Mouse (Mus musculus): ENCODE measurements at regions not wholly inside any gene's neighbourhood (a gene's known extent, or its start where the extent isn't known, plus 50 kb on each side); places are given as distances from the start of the nearest gene placed in this dataset.
A peak's percentile ranks its signal among the peaks of the same experiment; 100 is the strongest.

GRCm38 (mm10) chr4:131238591-131238990, 294.4 kb downstream of the Matn1 start:
- Histone ChIP-seq H3K4me3 (ENCODE audit: low read depth, low read length) (no peak overlapping the region), H3K36me3 (ENCODE audit: control insufficient read depth, insufficient read depth) (no peaks in the 10 kb centered on the region), H3K27me3 (replicated peaks; ENCODE audit: control insufficient read depth, insufficient read depth, low read length) (no peaks in the 10 kb centered on the region), H3K4me1 (replicated peaks; ENCODE audit: control insufficient read depth, insufficient read depth, low read length) (no peaks in the 10 kb centered on the region), H3K9me3 (ENCODE audit: control insufficient read depth) (no peaks in the 10 kb centered on the region), H3K27ac (ENCODE audit: low read depth, low read length) (no peak overlapping the region), H3K9ac (ENCODE audit: low read depth, low read length) (no peak overlapping the region), H3K4me2 (replicated peaks; ENCODE audit: low read depth) (no peak overlapping the region)
- ATAC-seq = no peak
- TF ChIP-seq CTCF (IDR thresholded peaks at IDR 0.05; ENCODE audit: low read depth) = no peak
- WGBS = 74% methylated on average over 3 of the region's 3 CpGs

DNA sequence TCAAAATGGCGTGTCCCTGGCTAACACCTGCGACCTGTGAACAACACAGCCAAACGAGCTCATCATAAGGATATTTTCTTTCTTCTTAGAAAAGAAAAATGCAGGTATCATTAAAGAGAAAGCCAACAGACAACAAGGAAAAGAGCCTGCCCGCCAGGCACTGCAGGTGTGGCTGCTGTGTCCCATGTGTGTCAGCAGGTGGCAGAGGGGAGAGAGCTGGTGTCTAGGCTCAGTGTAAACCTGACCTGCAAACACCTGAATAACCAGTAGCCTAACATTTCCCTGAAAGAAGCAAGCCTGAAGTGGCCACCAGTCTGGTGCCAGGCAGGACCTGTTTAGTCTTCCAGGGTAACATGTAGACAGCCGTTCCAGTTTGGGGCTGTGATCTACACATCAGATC, 294.9 kb downstream of the Matn1 start:
- TF ChIP-seq CTCF (IDR thresholded peaks at IDR 0.05; ENCODE audit: low read depth) = peak; percentile 58
- no peak for ATAC-seq
- H3K27ac ChIP-seq (ENCODE audit: low read depth, low read length) = no peak overlapping the region
- H3K4me1 ChIP-seq (replicated peaks; ENCODE audit: control insufficient read depth, insufficient read depth, low read length) = no peaks in the 10 kb centered on the region
- no peak overlapping the region for H3K9ac ChIP-seq (ENCODE audit: low read depth, low read length)
- no peaks in the 10 kb centered on the region for H3K36me3 ChIP-seq (ENCODE audit: control insufficient read depth, insufficient read depth)
- no peak overlapping the region for H3K4me2 ChIP-seq (replicated peaks; ENCODE audit: low read depth)
- H3K27me3 ChIP-seq (replicated peaks; ENCODE audit: control insufficient read depth, insufficient read depth, low read length) = no peaks in the 10 kb centered on the region
- no peak overlapping the region for H3K4me3 ChIP-seq (ENCODE audit: low read depth, low read length)
- WGBS = 76% methylated on average over 5 of the region's 5 CpGs
- H3K9me3 ChIP-seq (ENCODE audit: control insufficient read depth) = no peaks in the 10 kb centered on the region

- Histone ChIP-seq H3K4me1 (replicated peaks; ENCODE audit: control insufficient read depth, insufficient read depth, low read length) (no peaks in the 10 kb centered on the region), H3K27me3 (replicated peaks; ENCODE audit: control insufficient read depth, insufficient read depth, low read length) (no peaks in the 10 kb centered on the region), H3K4me2 (replicated peaks; ENCODE audit: low read depth) (no peak overlapping the region), H3K9me3 (ENCODE audit: control insufficient read depth) (no peaks in the 10 kb centered on the region), H3K36me3 (ENCODE audit: control insufficient read depth, insufficient read depth) (no peaks in the 10 kb centered on the region), H3K4me3 (ENCODE audit: low read depth, low read length) (no peak overlapping the region), H3K27ac (ENCODE audit: low read depth, low read length) (no peak overlapping the region), H3K9ac (ENCODE audit: low read depth, low read length) (no peak overlapping the region)
- TF ChIP-seq CTCF (IDR thresholded peaks at IDR 0.05; ENCODE audit: low read depth) = no peak
- 83% methylated on average over 4 of the region's 4 CpGs for WGBS
- no peak for ATAC-seq
Observed at GRCm38 (mm10) chr4:131240457-131240856, 296.3 kb downstream of the Matn1 start.

- H3K4me3 ChIP-seq (ENCODE audit: low read depth, low read length) = no peak overlapping the region
- TF ChIP-seq CTCF (IDR thresholded peaks at IDR 0.05; ENCODE audit: low read depth) = no peak
- no peaks in the 10 kb centered on the region for H3K27me3 ChIP-seq (replicated peaks; ENCODE audit: control insufficient read depth, insufficient read depth, low read length)
- no peaks in the 10 kb centered on the region for H3K9me3 ChIP-seq (ENCODE audit: control insufficient read depth)
- H3K9ac ChIP-seq (ENCODE audit: low read depth, low read length) = no peak overlapping the region
- H3K4me1 ChIP-seq (replicated peaks; ENCODE audit: control insufficient read depth, insufficient read depth, low read length) = no peaks in the 10 kb centered on the region
- ATAC-seq = no peak
- WGBS = 64% methylated on average over 4 of the region's 4 CpGs
- H3K27ac ChIP-seq (ENCODE audit: low read depth, low read length) = no peak overlapping the region
- H3K4me2 ChIP-seq (replicated peaks; ENCODE audit: low read depth) = no peak overlapping the region
- H3K36me3 ChIP-seq (ENCODE audit: control insufficient read depth, insufficient read depth) = no peaks in the 10 kb centered on the region
Observed at GRCm38 (mm10) chr4:131242250-131242649, 298.1 kb downstream of the Matn1 start.

- no peak for ATAC-seq
- Histone ChIP-seq H3K4me2 (replicated peaks; ENCODE audit: low read depth) (no peak overlapping the region), H3K9ac (ENCODE audit: low read depth, low read length) (no peak overlapping the region), H3K9me3 (ENCODE audit: control insufficient read depth) (no peaks in the 10 kb centered on the region), H3K36me3 (ENCODE audit: control insufficient read depth, insufficient read depth) (no peaks in the 10 kb centered on the region), H3K27me3 (replicated peaks; ENCODE audit: control insufficient read depth, insufficient read depth, low read length) (no peaks in the 10 kb centered on the region), H3K4me3 (ENCODE audit: low read depth, low read length) (no peak overlapping the region), H3K4me1 (replicated peaks; ENCODE audit: control insufficient read depth, insufficient read depth, low read length) (no peaks in the 10 kb centered on the region), H3K27ac (ENCODE audit: low read depth, low read length) (no peak overlapping the region)
- 53% methylated on average over 9 of the region's 9 CpGs for WGBS
- no peak for TF ChIP-seq CTCF (IDR thresholded peaks at IDR 0.05; ENCODE audit: low read depth)
Observed at GRCm38 (mm10) chr4:131243744-131244387, 299.7 kb downstream of the Matn1 start.

- no peak for ATAC-seq
- WGBS = 20% methylated on average over 30 of the region's 30 CpGs
- H3K4me3 ChIP-seq (ENCODE audit: low read depth, low read length) = no peak overlapping the region
- H3K27ac ChIP-seq (ENCODE audit: low read depth, low read length) = no peak overlapping the region
- H3K4me1 ChIP-seq (replicated peaks; ENCODE audit: control insufficient read depth, insufficient read depth, low read length) = no peaks in the 10 kb centered on the region
- H3K4me2 ChIP-seq (replicated peaks; ENCODE audit: low read depth) = peak overlapping the region; percentile 38; the same call in 1 of the 2 replicates
- H3K36me3 ChIP-seq (ENCODE audit: control insufficient read depth, insufficient read depth) = no peaks in the 10 kb centered on the region
- TF ChIP-seq CTCF (IDR thresholded peaks at IDR 0.05; ENCODE audit: low read depth) = peak; percentile 85
- no peaks in the 10 kb centered on the region for H3K9me3 ChIP-seq (ENCODE audit: control insufficient read depth)
- peaks cover 9% of the 10 kb centered on the region for H3K27me3 ChIP-seq (replicated peaks; ENCODE audit: control insufficient read depth, insufficient read depth, low read length)
- H3K9ac ChIP-seq (ENCODE audit: low read depth, low read length) = no peak overlapping the region
Observed at GRCm38 (mm10) chr4:131252602-131253442, 308.6 kb downstream of the Matn1 start.

All from intestine, postnatal 0 days (tissue).